Mouse (Mus musculus) heart, embryonic 13.5 days (tissue): ENCODE results near the gene Frem1. TPM values are rescaled to one million over a fixed set of nuclear protein-coding genes. Genes with fewer than 3 reads are reported as not detected.

Experiments used
- ATAC-seq: fragments of 200-750 bp; cut with Nextera tagmentation; 2 replicates; pipeline ENCODE4 v1.8.0; 2017; ENCODE audit warnings: moderate TSS enrichment; ENCODE audit not compliant: insufficient number of reproducible peaks, low FRiP score, low TSS enrichment; ENCODE audit errors: extremely low read depth
- H3K27ac ChIP-seq: fragments of 300-500 bp; sonication (generic); replicated peaks from 2 replicates; pipeline ENCODE4 v1.5.1; 2015; ENCODE audit warnings: moderate library complexity, mild to moderate bottlenecking, inconsistent platforms
- H3K27me3 ChIP-seq: fragments of 300-500 bp; sonication (generic); replicated peaks from 2 replicates; pipeline ENCODE4 v1.6.1; 2015; ENCODE audit warnings: mild to moderate bottlenecking, inconsistent platforms
- H3K36me3 ChIP-seq: fragments of 300-500 bp; sonication (generic); 2 replicates; pipeline ENCODE4 v1.6.1; 2015; ENCODE audit warnings: mild to moderate bottlenecking, inconsistent platforms
- H3K4me1 ChIP-seq: fragments of 300-500 bp; sonication (generic); 2 replicates; pipeline ENCODE4 v1.6.1; 2015; ENCODE audit warnings: inconsistent platforms
- H3K4me2 ChIP-seq: fragments of 300-500 bp; sonication (generic); 2 replicates; pipeline ENCODE4 v1.6.1; 2015; ENCODE audit warnings: inconsistent platforms, mild to moderate bottlenecking, moderate library complexity
- H3K4me3 ChIP-seq: fragments of 300-500 bp; sonication (generic); 2 replicates; pipeline ENCODE4 v1.5.1; 2015; ENCODE audit warnings: moderate library complexity, mild to moderate bottlenecking, inconsistent platforms
- H3K9ac ChIP-seq: fragments of 300-500 bp; sonication (generic); 2 replicates; pipeline ENCODE4 v1.6.1; 2015; ENCODE audit warnings: inconsistent platforms, mild to moderate bottlenecking, moderate library complexity
- H3K9me3 ChIP-seq: fragments of 300-500 bp; sonication (generic); 2 replicates; pipeline ENCODE4 v1.6.1; 2016; ENCODE audit warnings: inconsistent platforms
- WGBS: fragments of 180-500 bp; shearing (Covaris S2); methylation state at CpG from one replicate; pipeline ENCODE4 v1.1.7; 2015; ENCODE audit warnings: mixed read lengths; 5-methylcytosine and 5-hydroxymethylcytosine counted together
- polyA plus RNA-seq: library from polyadenylated mRNA; unstranded; fragments of >200 nt; fragmentation: Nextera tagmentation; extraction: Ambion mirVana; gene quantifications from 2 replicates; pipeline ENCODE4 v1.2.1, GENCODE M21; 2015

The Frem1 gene
- polyA plus RNA-seq, 1 experiment from 2014 or later: 5.3 TPM

DNA sequence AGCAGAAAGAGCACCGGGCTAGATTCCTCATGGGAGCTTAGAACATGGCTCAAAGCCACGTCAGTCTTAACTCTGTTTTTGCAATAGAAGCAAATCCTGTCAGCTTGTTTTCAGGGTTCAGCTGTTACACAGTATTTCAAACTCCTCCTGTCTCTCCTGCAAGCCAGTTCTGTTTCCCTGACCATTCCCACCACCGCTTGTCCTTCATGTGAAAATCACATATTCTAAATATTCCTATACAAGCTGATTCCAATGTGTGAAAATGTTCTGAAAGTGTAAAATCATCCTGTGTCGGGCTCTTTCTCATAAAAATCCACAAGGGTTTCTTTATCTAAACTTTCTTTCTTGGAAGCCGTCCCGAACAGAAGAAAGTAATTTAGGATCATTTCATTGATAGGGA lies 22.0 kb downstream of the Frem1 start:
- Histone ChIP-seq H3K27ac (no peak overlapping the region), H3K9ac (no peak overlapping the region), H3K36me3 (no peaks in the 10 kb centered on the region), H3K4me3 (no peak overlapping the region), H3K27me3 (no peaks in the 10 kb centered on the region), H3K4me2 (no peak overlapping the region), H3K4me1 (peaks cover 8% of the 10 kb centered on the region; the same call in 1 of the 2 replicates), H3K9me3 (no peaks in the 10 kb centered on the region)
- WGBS: 70% methylated on average over 6 of the region's 6 CpGs
- ATAC-seq: no peak

DNA sequence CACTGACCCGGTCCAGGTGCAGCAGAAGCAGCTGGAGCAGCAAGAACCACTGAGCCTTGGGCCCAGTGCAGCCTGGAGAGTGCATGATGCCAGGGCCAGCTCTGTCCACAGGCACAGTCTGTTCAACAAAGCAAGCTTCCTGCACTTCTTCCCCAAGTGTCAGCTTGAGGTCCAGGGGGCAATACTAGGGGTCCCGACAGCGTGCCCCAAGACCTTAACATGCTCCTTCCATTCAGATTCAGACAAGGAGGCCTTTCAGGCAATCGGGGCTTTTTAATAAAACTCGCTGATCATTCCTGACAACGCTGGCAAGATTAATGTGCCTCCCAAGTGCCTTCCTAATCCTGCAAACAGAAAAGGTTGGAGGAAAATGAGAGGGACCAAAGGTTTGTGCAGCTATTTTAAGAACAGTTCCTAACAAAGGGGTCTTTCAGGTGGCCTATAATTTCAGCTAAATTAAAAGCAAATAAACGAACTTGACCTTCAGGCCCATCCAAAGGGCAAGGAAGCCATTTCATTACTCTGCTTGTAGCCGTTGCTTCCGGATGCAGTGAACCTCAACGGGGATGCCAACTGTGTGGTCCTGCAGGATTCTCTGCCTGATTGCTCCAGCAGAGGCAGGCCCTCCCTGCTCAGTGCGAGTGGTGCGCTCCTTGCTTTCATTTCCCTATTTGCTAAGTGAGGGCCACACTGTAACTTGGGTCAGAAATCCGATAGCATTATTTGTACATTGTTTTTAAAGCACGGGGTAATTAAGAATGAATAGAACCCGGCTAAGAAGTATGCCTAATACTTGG lies 31.2 kb downstream of the Frem1 start:
- no peak overlapping the region for H3K4me3 ChIP-seq
- H3K36me3 ChIP-seq: no peaks in the 10 kb centered on the region
- no peak overlapping the region for H3K4me2 ChIP-seq
- H3K27me3 ChIP-seq: no peaks in the 10 kb centered on the region
- H3K9ac ChIP-seq: no peak overlapping the region
- no peaks in the 10 kb centered on the region for H3K9me3 ChIP-seq
- H3K4me1 ChIP-seq: no peaks in the 10 kb centered on the region
- ATAC-seq: no peak
- WGBS: 67% methylated on average over 15 of the region's 15 CpGs
- no peak overlapping the region for H3K27ac ChIP-seq

DNA sequence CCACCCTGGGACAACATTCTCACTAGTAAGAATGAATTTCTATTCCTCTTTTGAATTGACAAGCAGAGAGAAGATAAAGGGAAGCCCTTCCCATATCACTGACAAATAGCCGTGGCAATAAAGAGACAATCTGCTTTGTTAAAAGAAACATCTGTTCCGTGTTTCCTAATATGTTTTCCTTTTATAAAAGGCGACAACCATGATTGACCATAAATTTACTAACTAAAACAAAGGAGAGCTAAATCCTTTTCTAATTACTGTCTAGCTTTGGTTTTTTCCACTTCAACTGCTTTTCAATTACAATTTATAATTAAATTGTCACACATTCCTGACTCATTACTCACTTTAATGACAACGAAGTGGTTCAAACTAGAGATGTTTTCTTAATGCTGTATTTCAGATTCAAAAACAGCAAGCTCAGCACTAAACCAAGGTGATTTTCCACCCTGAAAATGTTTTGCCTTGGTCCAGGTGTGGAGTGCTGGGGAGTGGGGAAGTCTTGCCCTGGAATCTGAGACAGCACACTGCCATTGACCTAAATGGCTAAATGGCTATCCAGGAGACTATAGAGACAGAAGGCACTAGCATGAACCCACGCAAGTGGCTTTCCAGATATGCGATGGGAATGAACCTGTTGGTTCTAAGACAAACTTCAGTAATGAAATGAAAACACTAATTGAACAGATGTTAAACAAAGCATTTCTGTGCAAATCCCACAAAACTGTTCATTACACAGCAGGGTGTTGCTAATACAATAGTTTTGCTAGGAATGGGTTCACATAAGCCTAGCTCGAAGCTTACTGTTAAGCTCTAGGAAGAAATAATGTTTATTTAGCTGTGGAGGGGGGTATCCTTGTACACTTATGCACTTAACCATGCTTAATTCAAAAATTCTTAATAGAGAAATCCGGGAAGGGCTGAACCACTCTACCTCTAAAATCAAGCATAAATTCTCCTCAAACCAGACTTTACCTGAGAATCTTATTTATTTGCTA lies 33.7 kb downstream of the Frem1 start:
- 71% methylated on average over 8 of the region's 8 CpGs for WGBS
- no peaks in the 10 kb centered on the region for H3K9me3 ChIP-seq
- H3K27me3 ChIP-seq: no peaks in the 10 kb centered on the region
- no peak overlapping the region for H3K4me2 ChIP-seq
- no peak for ATAC-seq
- H3K36me3 ChIP-seq: peaks cover 5% of the 10 kb centered on the region
- no peak overlapping the region for H3K4me3 ChIP-seq
- no peak overlapping the region for H3K9ac ChIP-seq
- H3K27ac ChIP-seq: no peak overlapping the region
- H3K4me1 ChIP-seq: peaks cover 5% of the 10 kb centered on the region

DNA sequence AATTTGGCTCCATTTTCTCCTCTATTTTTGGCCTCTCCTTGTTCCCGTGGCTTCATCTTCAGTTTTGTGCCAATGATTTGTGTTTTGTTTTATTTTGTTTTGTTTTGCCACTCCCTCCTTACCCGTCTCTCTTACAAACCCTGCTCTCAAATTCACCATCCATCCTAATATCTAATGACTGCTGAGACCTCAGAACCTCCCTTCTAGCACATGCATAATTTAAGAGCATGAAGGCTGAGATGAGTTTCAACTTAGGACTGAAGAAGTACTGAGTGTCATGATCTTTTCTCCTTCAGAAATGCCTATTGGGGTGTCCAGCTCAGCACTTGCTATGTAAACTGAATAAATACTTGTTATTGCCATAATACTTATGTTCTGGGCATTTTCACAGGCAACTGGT lies 37.6 kb downstream of the Frem1 start:
- Histone ChIP-seq H3K4me2 (no peak overlapping the region), H3K9ac (no peak overlapping the region), H3K9me3 (no peaks in the 10 kb centered on the region), H3K4me1 (peaks cover 5% of the 10 kb centered on the region), H3K27ac (no peak overlapping the region), H3K4me3 (no peak overlapping the region), H3K27me3 (no peaks in the 10 kb centered on the region), H3K36me3 (peaks cover 15% of the 10 kb centered on the region)
- 61% methylated on average over 2 of the region's 2 CpGs for WGBS
- no peak for ATAC-seq

DNA sequence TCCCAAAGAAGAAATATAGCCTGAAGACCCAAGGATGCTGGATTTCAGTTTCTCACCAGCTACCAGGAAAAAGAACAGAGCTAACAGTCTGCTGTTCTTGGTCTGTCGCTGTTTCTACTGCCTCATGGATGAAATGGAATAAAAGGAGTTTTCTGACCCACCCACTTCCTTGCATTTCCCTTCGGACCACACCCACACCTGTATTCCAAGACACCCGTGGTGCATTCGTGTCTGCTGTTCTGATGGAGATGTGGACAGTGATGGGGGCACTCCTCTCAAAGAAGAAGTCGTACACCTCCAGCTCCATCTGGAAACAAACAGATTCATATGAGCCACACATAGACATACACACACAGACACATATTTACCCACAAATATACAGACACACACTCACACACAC lies 48.1 kb downstream of the Frem1 start:
- ATAC-seq: no peak
- no peak overlapping the region for H3K9ac ChIP-seq
- no peak overlapping the region for H3K4me3 ChIP-seq
- no peaks in the 10 kb centered on the region for H3K4me1 ChIP-seq
- H3K4me2 ChIP-seq: no peak overlapping the region
- H3K36me3 ChIP-seq: peaks cover 17% of the 10 kb centered on the region; the same call in 1 of the 2 replicates
- no peaks in the 10 kb centered on the region for H3K9me3 ChIP-seq
- H3K27ac ChIP-seq: no peak overlapping the region
- WGBS: 83% methylated on average over 5 of the region's 5 CpGs
- H3K27me3 ChIP-seq: no peaks in the 10 kb centered on the region

DNA sequence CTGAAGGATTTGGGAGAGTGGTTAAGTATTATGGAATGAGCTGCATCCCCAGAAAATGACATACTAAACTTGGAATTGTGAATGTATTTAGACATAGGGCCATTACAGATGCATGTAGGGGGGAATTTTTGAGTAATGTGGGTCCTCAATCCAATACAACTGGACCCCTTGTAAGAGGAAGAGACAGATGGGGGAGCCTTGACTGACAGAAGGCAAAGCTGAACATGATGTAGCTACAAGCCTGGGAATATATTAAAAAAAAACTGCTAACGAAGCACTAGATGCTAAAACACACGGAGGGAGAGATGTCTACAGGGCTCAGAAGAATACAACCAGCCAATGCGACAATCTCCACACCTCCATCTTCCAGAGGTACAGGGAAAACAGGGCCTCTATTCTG lies 60.1 kb downstream of the Frem1 start:
- Histone ChIP-seq H3K9me3 (no peaks in the 10 kb centered on the region), H3K27ac (no peak overlapping the region), H3K4me3 (no peak overlapping the region), H3K9ac (no peak overlapping the region), H3K4me2 (no peak overlapping the region), H3K36me3 (peaks cover 28% of the 10 kb centered on the region), H3K4me1 (no peaks in the 10 kb centered on the region), H3K27me3 (no peaks in the 10 kb centered on the region)
- ATAC-seq: no peak
- 91% methylated on average over 3 of the region's 3 CpGs for WGBS

DNA sequence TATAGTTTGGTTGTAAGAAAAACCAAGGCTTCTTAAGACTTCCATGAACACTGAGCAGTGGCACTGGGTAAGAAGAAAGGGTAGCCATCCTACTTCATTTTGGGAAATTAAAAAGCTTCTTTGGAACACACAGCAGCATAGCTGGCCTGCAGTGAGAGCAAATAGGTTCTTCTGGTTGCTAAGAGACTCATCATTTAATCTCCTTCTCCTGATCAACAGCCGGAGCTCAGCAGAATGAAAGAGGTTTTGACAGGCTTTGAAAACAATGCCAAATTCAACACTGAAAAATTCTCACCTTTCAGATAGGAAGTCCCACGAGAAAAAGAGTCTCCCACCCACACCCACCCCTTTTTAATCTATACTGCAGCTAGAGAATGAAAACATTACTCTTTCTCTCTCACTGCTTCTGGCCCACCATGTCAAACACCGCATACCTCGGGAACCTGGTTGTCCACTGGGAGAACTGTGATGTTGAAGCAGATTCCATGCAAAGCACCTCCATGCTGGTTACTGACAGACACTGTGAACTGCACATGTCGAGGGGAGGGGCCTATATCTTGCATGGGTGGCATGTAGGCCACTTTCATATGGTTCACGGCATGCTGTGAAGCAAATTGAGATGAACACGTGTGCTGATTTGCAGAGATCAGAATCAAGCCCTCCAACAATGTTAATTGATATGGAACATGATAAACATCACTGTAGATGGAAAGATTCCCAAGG lies 61.0 kb downstream of the Frem1 start:
- Histone ChIP-seq H3K9ac (no peak overlapping the region), H3K4me2 (no peak overlapping the region), H3K27me3 (no peaks in the 10 kb centered on the region), H3K4me1 (no peaks in the 10 kb centered on the region), H3K36me3 (peaks cover 31% of the 10 kb centered on the region), H3K4me3 (no peak overlapping the region), H3K9me3 (no peaks in the 10 kb centered on the region), H3K27ac (no peak overlapping the region)
- ATAC-seq: no peak
- WGBS: 64% methylated on average over 7 of the region's 7 CpGs

DNA sequence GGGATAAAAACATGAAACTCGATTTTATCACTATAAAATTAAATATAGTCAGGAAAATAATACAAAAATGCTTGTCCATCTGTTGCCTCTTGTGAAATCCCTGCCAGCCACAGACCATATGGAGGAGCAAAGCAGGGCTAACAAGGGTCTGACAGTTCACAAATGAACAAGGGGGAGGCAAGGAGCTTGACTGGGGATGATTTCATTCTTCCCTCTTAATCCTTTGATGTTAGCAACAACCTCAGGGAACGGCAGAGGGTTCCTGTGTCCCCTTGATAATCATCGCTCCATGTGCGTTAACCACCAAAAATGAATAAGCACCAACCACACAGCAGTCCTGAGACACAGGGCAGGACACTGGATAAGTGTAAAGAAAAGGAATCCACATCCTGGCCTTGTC lies 79.8 kb downstream of the Frem1 start:
- Histone ChIP-seq H3K27me3 (no peaks in the 10 kb centered on the region), H3K9me3 (no peaks in the 10 kb centered on the region), H3K36me3 (peaks cover 20% of the 10 kb centered on the region), H3K4me2 (no peak overlapping the region), H3K4me3 (no peak overlapping the region), H3K9ac (no peak overlapping the region), H3K27ac (no peak overlapping the region), H3K4me1 (no peaks in the 10 kb centered on the region)
- ATAC-seq: no peak
- WGBS: 58% methylated on average over 4 of the region's 4 CpGs

DNA sequence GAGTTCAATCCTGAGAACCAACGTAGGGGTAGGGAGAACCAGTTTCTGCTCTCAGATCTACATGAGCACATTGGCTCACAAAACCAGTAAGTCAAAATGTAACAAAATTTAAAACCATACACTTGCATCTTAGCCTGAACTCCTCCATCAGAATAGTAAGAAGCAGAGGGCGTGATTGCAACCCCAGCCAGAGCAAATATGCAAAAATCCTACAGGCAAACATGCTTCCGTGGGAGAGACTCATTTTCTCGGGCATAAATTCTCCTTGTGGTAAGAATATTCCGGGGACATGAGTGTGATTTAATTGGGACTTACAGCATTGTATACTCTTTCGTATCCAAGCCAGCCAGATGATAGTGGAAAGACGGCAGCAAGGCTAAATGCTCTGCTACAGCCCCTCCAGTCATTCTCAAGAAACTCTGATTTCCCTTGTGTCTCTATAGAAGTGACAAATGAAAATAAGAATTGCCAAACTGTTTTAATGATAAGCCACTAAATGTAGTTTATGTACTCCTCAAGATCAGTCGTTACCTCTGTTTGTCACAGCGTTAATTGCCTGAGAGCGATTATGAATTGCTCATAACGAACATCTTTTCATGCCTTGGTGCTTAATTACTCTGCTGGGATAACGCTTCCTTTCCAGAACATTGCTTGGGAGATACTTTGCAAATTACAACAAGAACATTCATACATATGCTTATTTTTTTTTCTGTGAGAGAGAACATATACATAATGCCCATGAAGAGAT lies 81.1 kb downstream of the Frem1 start:
- Histone ChIP-seq H3K4me2 (no peak overlapping the region), H3K4me3 (no peak overlapping the region), H3K36me3 (peaks cover 23% of the 10 kb centered on the region), H3K4me1 (no peaks in the 10 kb centered on the region), H3K27ac (no peak overlapping the region), H3K9ac (no peak overlapping the region), H3K27me3 (no peaks in the 10 kb centered on the region), H3K9me3 (no peaks in the 10 kb centered on the region)
- ATAC-seq: no peak
- 85% methylated on average over 12 of the region's 12 CpGs for WGBS

DNA sequence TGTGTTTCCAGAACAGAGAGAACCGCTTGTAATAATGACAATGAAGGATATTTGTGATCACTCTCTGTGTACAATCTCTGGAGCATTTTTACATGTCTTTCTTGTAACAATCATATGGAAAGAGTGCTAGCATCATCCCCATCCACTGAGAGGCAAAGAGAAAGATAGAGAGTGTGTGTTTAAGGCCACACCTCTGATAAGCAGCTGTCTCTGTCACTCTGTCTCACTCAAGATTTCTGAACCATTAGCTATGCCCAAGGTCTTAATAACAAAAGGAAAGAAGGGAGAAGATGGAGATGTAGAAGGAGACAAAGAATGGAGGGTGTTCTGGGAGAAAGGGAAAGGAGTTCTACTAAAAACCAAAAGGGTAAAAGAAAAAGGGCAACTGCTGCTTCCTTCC lies 91.1 kb downstream of the Frem1 start:
- H3K27me3 ChIP-seq: no peaks in the 10 kb centered on the region
- no peak overlapping the region for H3K9ac ChIP-seq
- H3K27ac ChIP-seq: no peak overlapping the region
- no peaks in the 10 kb centered on the region for H3K9me3 ChIP-seq
- no peak overlapping the region for H3K4me2 ChIP-seq
- no peaks in the 10 kb centered on the region for H3K4me1 ChIP-seq
- H3K36me3 ChIP-seq: peaks cover 26% of the 10 kb centered on the region
- H3K4me3 ChIP-seq: no peak overlapping the region
- 88% methylated on average over 1 of the region's 1 CpGs for WGBS
- no peak for ATAC-seq
